Mouse (Mus musculus) left cerebral cortex, adult 8-10 months (tissue): ENCODE data around the gene Mnd1. TPM values are rescaled to one million over a fixed set of nuclear protein-coding genes. Genes with fewer than 3 reads are reported as not detected.

ENCODE experiments used
- DNase-seq, 2 experiments: peaks; one replicate each; pipeline ENCODE4 v3.0.0; 2022; ENCODE audit warnings: low spot score in 2 of 2
- total RNA-seq, 4 experiments: library from RNA; stranded (reverse); gene quantifications; 2 replicates each; pipeline ENCODE4 v1.2.4; 2022

Gene Mnd1
- total RNA-seq, 4 experiments from 2014 or later = 0.66 to 2.3 (median 1.4) TPM

- DNase-seq = no peak
These were observed 62.7 kb downstream of the Mnd1 start for GRCm38 (mm10) chr3:84092875-84093274.

GRCm38 (mm10) chr3:84090982-84091381 lies 64.6 kb downstream of the Mnd1 start:
- no peak for DNase-seq

GRCm38 (mm10) chr3:84086921-84087320 lies 68.7 kb downstream of the Mnd1 start:
- no peak for DNase-seq

- DNase-seq = no peak
These were observed 69.2 kb downstream of the Mnd1 start for GRCm38 (mm10) chr3:84086337-84086736.

DNA sequence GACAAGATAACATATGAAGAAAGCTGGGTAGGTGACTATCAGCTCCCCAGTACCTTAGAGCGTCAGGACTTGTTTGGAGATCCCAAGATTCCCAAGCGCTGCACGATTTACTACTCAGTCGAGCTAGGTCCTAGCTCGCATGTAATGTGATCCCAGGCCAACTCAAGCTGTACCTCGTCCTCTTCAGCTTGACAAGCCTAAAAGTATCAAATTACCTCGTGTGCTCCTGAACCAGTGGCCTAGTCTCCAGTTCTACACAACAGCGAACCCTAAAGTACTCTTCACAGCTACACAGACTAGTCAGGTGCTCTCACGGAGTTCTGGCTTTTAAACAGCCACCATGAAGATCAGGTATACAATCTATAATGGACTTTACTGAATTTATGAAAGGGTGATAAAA lies 70.2 kb downstream of the Mnd1 start:
- DNase-seq = no peak

DNA sequence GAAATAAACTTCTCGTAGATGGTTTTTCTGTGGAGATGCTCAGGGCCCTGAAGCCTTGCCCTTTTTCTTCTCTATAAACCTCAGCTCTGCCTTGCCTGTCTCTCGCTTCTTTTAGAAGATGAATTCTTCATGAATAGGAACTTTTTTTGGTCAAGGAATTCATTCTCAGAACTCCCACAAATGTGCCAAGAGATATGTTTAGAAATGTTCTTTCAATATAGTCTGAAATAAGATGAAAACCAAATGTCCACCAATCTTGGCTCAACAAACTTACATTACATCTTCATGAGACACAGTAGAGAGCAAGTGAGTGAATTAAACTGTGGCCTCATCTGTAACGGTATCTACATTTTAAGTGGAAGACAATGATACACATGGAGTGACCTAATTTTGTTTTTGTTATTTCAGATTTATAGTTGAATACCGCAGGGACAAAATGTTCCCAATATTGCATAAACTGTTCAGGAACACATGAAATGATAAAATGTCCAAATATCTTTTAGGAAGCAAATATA lies 74.3 kb downstream of the Mnd1 start:
- no peak for DNase-seq

DNA sequence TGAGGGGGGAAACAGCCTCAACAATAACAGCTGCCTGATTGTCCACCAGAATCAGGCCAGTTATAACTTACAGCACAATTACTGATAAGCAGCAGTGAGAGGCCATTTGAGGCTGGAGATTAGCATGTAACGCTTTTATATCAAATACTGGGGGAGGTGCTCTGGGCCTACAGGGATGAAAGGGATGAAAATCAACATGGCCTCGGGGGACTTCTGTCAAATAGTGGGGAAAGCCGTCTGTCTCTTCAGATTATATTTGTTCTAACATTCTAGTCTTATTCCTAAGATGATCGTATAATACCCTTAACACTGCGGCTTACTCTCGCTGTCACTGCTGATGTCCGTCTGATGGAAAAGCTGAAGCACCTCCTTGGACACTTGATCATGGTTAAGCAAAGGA lies 75.5 kb downstream of the Mnd1 start:
- no peak for DNase-seq

GRCm38 (mm10) chr3:84077505-84077904 lies 78.1 kb downstream of the Mnd1 start:
- no peak for DNase-seq

- DNase-seq = no peak
These were observed 78.8 kb downstream of the Mnd1 start for GRCm38 (mm10) chr3:84076543-84077332.

DNA sequence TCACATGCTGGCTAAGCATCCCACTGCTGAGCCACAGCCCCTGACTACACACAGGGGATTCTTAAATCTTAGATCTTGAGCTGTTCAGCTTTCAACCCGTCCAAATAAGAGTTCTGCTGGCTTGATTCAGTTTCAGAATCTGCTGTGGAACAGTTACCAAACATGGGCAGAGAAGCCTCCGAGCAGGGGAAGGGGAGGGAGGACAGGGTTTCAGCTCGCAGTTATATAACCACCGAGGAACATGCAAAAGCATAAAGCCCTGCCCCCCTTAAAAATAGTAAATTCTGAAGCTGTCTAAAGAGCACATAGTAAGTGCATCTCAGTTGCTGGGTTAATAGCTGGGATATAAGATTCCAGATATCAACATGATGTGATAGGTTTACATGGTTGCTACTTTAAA lies 80.1 kb downstream of the Mnd1 start:
- no peak for DNase-seq

DNA sequence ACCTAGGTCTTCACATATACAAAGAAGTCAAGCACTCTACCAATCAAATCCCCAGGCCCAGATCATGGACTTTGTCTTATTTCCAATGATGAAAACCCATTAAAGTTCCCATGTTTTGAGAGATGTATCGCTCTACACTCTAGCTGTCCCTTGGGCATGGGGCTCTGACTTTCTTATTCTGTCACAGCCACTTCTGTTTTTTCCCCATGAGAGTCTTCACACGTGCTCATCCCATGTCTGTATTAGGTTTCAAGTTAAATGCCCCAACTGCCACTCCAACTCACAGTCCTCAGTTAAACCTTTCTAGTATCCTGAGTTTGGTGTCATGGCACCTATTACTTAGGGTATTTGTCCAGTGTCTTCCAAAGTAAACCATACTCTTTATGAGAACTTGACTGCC lies 80.8 kb downstream of the Mnd1 start:
- DNase-seq = no peak

DNA sequence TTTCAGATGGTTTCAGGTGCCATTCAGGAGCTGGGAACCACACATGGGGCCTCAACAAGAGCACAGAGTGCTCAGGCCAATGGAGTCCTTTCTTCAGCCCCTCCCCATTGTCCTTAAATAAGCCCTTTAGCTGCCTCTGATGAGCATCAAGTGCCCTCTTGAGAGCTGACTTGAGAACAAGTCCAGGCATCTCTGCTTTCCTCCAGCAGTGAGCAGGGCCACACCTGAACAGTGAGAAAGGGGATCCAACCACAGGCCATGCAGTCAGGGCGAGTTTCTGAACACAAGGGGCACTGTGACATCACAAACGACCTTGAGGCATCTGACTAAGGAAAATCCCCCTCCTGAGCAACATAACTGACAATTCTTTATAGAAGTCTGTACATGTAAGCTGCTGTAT lies 83.9 kb downstream of the Mnd1 start:
- DNase-seq = no peak

DNA sequence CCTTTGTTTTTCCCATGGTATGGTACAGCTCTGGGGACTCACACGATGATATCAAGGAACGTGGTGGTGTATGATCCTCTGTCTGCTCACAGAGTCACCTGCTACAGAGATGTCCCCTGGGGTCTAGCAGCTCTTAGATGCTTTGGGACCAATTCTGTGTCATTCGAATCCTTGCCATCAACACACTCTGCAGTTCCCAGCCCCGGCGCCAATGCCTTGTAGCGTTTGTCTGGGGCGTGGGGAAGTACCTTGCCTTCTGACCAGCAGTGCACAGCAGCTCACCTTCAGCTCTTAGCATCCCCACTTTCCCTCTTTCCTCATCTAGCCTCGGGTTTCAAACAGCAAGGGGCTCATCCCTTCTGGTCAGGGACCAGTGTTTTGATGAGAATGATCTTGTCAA lies 84.8 kb downstream of the Mnd1 start:
- DNase-seq = no peak

DNA sequence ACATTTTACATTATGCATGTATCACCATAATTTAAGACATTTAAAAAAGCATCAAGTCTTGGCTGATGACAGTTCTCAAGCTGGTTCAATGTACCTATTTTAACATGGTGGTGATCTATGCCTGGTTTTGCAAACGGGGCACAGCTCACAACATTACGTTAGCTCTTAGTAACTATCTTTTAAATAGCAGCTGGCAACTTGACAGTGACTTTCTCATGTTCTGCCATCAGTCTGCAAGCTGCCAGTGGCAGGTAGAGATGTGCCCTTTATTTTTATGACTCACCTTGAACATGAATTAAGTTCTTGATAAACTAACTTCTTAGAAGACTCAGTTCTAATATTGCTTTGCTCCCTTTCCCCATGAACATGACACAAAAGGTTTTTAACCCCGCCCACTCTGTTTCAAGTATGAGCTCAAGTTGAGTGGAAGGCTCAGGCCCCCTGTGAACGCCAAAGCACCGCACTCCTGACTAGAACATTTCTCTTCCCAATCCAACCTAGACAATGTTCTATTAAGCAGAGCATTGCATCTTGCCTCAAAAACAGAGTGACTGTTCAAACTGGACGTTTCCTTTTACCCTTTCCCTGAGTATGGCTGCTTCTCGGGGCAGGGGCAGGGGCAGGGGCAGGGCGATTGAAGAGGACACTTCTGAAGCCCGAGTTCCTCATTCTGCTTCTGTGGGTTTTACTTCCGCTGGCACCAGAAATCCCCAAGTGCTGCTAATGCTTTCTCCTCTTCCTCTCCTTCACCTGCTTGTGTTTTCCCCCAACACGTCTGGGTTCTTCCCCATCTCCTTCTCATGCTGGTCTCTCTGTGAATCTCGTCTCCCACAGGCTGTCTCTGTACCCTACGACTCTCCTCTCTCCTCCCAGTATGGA lies 86.5 kb downstream of the Mnd1 start:
- DNase-seq = no peak

DNA sequence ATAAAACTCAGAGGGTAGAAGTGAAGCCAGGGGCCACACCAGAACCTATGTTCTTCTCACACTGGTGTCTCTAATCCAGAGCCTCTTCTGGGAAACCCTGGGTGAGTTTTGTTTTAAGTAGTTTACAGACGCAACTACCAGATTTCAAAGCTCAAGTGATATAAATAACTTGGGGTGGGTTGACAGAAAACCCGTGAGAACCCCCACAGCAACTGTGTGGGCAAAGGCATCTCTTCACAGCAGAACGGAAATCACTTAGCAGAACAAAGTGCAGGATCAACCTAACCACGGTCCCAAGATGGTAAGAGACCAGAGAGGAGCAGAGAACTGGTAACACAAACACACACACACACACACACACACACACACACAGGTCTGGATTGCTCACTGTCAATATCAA lies 89.8 kb downstream of the Mnd1 start:
- no peak for DNase-seq

DNA sequence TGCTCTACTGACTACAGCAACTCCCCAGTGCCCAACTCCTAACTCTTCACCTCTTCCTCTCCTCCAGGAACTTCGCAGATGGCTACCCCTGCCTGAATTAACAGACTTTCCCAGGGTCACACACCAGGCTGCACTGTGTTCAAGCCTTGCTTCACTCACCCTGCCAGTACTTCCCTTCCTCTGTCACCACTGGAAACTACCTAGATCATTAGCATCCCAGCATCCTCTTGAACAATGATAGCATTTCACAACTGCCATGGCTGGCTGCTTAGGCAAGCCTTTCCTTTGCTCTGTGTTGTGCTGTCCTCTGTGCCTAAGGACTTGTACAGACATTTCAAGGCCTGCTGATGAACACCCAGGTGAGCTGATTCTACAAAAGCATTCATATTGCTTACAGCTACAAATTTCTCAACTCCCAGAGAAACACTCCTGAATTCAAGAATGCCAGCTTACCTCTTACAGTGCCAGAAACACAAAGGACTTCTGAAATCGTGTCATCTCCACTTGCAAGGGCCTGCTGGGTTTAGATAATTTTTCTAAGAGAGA lies 92.1 kb downstream of the Mnd1 start:
- no peak for DNase-seq

DNA sequence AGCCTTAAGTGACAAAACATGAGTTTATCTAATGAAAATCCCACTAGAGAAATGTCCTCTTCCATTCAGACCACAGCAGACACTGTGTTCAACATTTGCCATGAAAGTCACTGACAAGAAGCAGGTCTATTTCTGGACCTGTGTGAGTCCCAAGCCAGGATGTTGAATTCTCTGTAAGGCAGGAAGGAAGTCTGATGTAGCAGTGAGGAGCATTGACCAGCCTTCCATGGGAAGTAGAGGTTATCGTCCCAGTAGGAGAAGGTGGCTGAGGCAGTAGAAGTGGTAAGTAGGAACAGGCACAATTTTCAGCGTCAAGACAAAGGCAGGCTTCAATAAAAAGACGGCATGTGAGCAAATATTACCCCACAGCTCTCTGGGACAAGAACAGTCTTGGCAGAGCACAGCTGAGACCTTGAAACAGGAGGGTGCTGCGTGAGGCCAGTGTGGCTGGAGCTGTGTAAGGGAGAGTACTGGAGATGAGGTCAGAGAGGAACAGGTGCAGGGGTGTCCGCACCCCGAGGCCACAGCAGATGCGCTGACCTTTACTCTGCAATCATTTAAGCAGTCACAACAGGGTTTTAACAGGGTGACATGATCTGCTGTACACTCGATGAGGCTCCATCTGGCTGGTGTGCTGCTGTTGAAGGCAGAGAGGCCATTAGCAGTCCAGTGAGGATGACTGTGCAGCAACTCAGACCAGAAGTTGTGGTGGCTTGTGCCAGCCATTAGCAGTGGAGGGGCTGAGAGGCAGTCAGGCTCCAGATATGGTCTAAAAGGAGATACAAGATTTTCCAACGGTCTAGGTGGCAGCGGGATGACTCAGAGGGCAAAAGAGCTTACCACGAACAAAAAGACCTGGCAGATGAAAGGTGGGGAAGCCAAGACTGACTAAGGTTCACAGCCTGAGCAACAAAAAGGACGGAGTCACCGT lies 93.8 kb downstream of the Mnd1 start:
- no peak for DNase-seq

GRCm38 (mm10) chr3:84060946-84061345 lies 94.6 kb downstream of the Mnd1 start:
- DNase-seq = no peak

- DNase-seq = no peak
These were observed 95.5 kb downstream of the Mnd1 start for GRCm38 (mm10) chr3:84060128-84060527.

GRCm38 (mm10) chr3:84059676-84060075 lies 95.9 kb downstream of the Mnd1 start:
- DNase-seq = no peak

- DNase-seq = no peak
These were observed 96.3 kb downstream of the Mnd1 start for GRCm38 (mm10) chr3:84059261-84059660.
